Mouse (Mus musculus) yolk sac, embryonic 10.5 days (tissue): ENCODE measurements around the gene Robo3.

Experiments
- DNase-seq: peaks from one replicate; pipeline ENCODE4 v3.0.0-alpha.2; 2017; ENCODE audit warnings: low spot score

The Robo3 gene

DNA sequence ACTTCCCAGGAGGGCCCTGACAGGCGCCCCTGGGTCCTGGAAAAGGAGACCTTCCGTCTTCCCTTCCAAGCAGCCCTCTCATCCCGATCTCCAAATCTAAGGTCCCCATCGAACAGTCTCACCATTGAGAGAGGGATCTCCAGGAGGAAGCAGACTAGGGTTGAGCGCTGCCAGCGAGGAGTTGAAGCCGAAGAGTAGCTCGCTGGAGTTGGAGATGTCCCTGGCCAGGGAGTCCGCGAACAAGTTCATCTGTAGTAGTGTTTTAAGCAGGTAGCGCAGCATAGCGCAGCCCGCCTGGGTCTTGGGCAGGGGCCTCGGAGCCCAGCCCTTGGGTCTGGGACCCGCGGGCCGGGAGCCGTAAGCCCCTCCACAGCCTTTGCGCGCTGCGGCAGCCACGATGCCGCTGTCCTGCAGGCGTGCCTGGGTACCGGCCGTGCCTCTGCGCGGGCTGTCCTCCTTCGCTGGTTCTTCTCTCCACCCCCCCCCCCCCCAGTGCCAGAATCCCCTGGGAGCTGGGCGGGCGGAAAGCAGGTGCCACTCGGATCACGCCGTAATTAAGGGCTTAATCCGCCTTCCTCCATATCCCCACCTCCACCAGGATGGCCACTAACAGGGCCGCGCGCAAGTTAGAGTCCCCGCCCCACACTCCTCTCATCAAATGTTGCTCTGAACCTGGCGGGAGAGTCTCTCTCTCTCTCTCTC is at the start of gene Robo3:
Robo3 (minus strand) TSS at position 527 of the 702 bp plus-strand sequence.
- DNase-seq, result no peak

DNA sequence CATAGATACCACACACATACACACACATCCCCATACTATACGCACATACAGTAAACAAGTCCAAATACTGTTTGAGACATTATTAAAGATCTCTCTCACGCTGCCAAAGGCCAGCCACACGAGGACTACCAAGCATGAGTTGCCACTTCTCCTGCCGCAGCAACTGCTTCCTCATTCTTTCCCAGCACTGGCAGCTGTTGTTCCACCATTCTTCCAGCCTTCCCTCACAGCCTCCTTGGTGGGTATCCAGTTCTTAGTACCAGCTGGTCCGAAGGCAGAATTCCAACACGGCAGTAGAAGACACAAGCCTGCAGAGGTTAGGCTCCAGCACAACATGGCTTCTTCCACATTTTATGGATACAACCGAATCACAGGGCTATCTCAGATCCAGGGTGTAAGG is 41.9 kb upstream of the Robo3 start:
- no peak for DNase-seq

DNA sequence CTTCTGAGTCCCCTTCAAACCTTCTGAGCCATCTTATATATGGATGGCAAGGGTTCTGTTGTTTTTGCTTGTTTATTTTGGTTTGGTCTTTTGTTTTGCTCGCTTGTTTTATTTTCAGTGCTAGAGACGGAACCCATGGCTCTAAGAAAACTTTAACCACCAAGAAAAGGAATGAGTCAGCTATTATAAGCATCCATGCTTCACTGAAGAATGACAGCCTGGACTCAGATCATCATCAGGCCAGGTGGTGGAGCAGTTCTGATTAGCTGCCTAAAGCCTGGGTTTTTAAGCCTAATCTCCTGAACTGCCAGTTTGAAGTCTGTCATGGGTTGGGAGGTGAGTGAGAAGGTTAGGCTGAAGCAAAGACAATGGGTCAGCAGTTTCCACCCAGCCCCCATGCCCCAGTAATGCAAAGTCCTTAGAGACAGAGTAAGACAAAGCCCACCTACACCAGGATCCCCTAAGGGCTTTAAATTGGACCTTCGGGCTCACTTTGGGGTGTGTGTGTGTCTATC is 40.6 kb upstream of the Robo3 start:
- DNase-seq, result no peak

DNA sequence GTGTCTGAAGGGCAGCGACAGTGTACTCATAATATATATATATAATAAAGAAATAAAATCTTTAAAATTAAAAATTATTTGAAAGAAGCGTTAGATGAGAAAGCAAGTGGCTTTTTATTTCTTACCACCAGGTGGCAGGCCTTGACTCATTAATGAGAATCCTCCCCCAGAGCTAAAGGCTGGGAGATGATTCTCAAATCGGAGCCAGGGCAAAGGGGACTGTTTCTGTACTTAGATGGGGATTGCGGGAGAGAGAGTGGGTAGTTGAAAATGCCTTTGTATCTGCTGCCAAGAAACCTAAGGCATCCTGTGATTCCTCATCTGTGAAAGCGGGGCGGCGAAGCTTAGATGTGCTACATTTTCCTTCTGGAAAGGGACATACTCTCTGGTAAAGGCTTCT is 29.7 kb upstream of the Robo3 start:
- no peak for DNase-seq

DNA sequence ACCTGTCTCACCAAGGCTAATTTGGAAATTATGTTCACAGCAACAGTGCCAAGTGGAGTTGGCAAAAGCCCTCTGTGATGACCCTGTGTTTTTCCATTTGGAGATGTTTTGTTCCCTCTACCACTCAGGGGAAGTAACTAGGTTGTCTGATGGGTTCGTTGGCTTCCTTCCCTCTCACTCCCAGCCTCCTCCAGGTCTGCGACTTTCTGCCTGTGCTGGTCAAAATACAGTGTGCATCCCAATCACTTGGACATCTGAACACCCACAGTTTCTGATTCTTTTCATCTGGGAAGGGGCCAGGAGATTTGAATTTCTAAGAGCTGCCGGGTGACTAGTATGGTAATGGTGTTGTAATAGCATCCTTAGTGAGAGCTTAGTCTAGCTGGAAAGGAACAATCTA is 28.5 kb upstream of the Robo3 start:
- no peak for DNase-seq

DNA sequence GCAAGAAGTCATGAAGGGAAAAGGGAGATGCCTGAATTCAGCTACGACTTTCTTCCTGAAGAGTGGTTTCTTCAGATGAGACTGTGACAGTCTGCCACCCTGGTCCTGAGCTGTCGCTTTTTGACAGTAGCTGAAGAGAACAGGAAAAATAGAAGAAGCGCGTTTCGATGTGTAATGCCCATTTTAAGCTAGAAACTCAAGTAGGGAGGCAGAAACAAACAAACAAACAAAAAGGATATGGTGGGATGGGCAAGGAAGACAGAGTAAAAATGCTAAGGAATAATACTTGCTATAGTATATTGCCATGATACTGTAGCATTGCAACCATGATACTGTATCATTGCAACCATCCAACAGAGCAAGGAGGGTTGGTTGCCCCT is 27.9 kb upstream of the Robo3 start:
- no peak for DNase-seq

DNA sequence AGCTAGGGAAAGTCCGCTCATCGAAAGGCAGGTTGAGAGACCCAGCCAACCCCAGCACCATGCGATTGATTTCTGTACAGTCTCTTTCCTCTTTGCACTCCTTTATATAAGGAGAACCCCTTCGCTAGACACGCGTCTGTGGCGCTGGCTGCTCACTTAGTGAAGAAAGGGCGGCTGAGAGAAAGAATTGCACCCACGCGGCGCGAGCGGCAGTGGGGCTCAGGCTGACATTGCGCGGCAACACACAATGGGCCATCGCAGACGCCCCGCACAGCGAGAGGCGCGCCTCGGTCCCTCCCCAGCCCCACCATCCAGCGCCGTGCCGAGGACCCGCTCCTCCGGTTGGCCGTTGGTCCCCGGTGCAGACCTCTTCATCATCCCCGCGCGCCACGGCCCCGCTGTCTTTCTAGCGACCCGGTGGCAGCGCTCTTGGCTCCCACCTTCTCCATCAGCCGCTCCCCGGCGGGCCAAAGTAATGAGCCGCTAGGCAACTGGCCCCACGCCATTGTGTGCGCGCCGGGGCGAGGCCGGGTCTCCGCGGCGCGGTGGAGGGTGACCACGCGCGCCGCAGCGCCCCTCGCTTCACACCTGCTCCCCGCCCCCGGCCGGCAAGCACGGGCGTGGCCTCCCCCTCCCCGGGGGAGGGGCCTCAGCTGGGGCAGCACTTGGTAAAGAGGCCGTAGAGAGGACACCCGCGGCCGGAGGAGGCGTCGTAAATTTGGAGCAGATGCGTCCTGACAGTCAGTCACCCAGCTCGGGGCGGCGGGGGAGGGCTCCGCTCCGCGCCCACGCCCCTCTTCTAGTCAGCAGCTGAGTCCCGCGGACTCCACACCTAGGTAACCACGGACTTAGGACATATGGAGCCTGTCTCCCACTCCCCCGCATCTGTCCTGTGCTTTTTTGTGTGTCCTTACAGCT is 27.3 kb upstream of the Robo3 start:
- no peak for DNase-seq

DNA sequence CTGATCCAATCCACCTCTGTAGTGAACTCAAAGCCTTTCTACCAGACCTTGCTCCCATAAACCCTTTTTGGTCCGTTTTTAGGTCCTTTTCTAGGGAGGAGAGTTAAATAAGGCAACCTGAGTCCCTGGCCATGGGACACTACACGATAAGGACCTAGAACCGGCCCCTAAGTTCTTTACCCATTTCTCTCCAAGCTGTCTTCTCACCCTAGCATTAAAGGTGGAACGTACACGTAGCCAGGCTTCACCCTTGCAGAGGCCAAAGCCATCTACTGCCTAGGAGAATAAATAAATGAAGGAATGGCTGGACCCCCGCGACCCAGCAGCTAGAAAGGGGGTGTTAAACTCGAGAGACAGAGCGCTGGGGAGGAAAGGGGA is 26.6 kb upstream of the Robo3 start:
- no peak for DNase-seq

DNA sequence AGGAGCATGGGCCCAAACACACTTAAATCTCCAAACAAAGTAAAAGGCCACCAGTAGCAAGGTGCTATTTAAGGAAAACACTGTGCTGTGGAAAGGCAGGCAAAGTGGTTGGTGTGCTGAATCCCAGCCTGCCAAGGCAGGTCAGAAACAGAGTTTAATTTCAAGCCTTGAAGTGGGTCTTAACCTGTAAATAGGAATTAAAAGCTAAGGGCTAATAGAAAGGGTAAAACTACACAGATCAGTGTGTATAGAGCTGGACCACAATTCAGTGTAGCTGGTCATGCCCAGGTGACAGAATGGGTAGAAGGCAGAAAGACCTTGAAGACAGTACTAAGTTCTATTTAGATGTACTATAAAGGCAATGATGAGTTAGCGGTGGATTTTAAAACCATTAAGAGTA is 24.1 kb upstream of the Robo3 start:
- no peak for DNase-seq

DNA sequence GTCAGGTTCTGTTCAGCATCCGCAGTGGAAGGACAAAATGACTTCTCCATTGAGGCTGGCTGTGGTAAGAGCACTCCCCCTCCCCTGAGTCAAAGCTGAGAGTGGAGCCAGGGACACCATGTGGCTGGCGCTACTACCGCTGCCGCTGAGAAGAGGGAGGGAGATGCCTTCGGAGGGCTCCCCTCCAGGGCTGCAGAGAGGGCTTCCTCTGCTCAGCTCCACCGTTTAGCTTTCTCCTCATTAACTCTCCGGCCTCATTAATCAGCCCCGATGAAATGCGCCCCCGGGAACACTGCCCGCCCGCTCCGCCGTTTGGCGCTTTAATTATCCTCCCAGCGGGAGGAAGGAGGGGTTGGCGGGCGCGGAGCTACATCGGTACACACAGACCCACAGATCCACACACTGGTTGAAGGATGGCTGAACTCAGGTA is 23.4 kb upstream of the Robo3 start:
- DNase-seq, result no peak

DNA sequence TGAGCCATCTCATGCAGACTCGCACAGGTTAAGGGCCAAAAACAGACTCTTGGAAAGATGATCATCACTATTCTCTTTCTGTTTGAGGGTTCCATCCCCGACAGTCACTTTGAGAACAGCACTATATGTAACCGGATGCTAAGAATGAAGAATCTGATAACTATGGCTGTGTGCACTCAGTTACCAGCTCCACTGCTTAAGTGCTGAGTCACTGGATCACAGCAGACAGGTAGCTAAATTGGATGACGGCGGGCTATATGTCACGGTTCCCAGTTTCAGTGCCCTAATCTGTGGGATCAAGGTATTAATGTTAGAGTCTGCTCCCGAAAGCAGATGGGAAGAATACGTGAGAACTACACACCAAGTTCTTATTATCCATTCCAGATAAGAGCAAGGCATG is 22.8 kb upstream of the Robo3 start:
- no peak for DNase-seq

DNA sequence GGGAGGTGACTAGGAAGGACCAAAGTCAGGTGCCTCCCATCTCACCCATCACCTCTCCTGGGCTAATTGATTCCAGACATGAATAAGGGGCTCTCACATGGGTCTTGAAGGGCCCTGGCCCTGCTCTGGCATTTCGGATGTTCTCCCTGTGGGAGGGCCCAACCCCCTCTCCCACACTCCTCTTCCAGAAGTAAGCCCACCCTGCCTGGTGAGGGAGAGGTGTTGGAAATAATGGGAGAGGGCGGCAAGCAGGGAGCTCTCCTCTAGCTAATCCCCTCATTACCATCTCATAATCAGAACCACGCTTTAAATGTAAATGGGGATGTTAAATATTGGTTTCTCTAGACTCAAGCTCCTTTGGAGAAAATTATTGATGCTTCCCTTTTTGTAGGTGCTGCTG is 21.9 kb upstream of the Robo3 start:
- no peak for DNase-seq

DNA sequence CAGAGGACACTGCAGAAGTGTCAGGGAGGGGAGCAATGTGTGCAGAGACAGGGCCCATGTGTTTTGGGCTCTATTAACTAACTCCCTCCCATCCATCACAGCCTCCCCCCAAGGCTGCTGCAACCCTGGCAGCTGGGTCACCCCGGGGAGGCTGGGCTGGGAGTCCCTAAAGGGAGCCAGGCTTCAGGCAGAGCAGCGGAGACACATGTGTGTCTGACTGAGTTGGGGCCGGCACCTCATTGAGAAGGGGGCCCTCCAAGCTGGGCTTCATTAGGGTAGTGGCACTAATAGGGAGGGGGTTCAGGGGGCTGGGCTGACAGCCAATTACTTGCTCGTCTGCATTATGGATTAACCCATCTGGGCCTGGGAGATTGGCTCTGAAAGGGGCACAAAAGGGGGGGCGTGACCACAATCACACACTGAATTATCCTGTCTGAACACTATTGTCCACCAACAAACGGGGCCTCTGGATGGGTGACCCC is 21.0 kb upstream of the Robo3 start:
- DNase-seq, result no peak

DNA sequence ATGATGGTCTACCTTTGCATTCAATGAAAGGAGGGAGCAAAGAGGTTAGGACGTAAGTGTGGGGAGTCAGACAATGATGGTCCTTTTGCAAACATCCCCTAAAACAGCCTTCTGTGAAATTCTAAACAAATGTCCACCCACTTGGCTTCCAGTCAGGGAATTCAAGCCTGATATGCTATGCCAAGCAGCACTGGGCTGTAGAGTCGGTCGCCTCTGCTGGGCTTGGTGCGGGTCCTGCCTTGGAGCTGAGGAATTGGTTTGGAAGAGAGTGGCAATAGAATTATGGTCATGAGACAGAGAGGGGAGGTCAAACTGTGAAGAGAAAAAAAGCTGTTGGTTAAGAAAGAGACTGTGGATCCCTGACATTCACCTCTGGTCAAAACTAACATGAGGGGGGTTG is 20.3 kb upstream of the Robo3 start:
- no peak for DNase-seq

DNA sequence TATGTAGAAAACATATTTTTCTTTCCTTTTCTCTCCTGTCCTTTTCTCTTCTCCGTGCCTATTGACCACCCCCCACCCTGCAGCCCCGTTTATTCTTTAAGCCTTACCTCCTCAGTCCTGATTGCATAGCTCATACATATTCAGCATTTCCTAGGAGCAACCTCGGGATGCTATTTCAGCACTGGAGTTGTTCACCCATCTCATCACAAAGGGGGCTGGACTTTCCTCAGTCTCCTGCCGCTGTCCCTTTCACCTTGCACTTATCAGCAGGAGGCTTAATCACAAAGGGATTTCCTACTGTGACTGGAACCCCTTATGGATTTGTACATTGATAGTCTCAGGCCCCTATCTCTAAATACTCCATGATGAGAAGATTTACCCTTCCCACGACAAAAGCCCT is 19.4 kb upstream of the Robo3 start:
- DNase-seq, result no peak

DNA sequence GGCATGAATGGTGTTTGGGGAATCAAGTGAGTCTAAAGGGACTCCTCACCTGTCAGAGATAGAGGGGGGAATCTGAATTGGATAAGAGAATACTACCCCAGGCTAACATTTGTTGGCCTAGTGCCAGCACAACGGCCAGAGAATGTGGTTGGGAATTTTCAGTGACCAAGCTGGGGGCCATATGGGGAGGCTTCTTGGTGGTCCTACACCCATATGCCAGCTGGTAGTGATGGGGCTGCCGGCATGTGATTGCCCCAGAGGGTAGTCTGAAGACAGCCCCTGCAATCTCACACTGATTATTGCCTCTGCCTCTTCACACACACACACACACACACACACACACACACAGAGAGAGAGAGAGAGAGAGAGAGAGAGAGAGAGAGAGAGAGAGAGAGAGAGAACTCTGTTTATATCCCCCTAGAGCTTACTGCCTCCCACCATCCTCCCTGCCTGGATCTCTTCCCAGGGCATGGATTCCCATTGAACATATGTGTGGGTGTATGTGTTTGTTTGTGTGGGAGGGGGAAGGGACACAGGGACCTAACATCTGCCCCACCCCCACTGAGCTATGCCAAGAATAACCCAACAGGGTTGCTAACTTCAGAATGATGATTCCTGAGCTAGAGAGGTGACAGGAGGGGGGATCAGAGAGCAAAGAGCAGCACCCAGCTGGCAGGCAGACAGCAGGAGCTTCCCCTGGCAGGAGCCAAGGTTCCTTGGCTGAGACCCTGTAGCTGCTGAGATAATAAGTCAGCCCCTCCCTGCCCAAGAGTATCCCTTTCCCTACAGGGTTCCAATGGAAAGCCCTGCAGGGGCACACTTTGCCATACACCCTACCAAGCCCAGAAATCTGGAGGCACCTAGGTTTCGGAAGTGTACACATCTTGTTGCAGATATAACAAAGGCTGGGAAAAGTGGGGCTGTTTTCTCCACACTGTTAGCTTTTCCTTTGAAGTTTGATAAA is 5.0 kb upstream of the Robo3 start:
- no peak for DNase-seq

DNA sequence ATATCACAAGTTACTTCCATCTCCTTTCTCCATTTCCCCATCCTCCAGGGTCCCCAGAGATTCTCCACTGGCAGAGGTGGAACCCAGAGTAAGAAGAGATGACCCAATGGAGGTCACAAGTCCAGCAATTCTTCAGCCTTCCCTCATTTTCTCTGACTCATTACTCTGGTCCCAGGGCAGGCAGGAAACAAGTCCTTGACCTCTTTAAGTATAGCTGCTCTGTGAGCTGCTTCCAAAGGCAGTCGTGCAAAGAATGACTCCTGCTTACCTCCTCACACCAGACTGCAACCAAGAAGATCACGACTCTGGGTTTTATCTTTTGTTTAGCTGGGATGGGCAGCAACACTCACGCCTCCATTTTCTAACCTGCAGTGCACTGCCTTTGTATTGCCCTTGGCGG is 2.6 kb upstream of the Robo3 start:
- DNase-seq, result no peak

DNA sequence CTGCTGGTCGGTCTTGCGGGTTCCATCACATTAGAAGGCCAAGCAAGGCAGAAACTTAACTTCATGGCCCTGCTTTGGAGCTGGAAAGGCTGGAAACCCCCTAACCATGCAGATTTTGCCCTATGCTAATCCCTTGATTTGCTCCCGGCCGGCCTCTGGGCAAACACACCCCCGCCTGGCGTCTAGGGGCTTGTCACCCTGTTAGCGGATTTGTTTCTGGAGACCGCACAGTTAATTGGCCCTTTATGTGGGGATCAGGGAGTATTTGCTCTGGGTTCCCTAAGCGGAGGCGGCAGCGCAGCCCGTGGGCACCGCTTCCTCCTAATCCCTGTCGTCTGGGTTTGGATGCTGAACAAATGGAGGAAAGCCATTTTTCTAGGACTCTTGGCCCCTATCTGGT is 1.9 kb upstream of the Robo3 start:
- no peak for DNase-seq

DNA sequence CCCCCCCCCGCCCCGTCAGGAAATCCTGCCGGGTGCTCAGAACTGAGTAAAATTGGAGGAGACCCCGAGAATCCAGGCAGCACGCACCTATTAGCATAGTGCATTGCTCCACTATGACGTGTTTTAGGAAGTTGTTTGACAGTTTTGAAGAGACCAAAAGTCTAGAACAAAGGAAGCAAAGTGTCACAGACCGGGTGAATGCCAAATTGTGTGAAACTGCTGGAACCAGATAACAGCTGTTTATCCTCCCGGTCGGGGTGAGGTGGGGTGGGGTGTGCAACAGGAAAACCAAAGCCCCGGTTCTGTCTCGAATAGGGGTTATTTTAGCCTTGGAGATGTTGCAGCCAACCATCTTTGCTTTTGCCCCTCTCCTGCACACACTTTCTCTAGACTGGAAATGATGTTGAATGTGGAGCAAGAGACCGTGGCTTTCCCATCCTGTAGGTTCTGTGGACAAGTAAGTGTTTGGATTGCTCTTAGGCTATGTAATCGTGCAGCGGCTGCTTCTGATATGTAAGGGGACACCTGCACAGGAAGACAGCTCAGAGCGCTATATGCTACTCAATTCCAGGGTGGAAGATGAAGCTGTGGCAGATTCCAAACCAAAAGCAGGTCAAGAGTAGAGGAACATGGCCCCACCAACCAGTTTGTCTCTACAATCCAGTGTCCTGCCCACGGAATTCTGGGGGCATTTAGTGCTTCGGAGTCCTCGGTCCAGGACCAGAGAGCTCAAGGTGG is 946 bp upstream of the Robo3 start:
- DNase-seq, result no peak

DNA sequence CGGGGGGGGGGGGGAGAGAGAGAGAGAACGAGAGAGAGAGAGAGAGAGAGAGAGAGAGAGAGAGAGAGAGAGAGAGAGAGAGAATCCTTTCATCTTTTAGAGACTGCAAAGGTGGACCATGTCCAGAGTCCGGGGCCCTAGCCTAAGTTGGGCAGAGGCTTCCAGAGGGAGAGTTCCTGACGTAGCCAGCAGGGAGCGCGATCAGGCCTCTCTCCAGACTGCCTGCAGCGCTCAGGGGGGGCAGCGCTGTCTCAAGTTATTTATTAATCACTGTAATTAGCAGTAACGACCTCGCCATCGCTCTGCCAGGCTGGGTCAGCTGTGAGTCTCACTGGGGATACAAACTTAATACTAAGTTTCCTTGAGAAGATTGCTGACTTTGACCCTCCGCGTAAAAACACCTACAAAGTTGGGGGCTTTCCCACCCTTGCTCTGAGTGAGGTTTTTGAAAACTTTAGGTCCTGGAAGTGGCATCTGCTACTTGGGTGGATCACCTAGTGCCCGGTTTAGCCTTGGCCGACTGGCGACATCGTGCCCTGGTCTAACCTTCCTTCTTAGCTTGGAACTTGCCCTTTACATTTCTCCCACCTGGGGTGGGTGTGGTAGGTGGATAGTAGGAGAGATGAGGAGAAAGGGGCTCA is 900 bp downstream of the Robo3 start:
- DNase-seq, result no peak

DNA sequence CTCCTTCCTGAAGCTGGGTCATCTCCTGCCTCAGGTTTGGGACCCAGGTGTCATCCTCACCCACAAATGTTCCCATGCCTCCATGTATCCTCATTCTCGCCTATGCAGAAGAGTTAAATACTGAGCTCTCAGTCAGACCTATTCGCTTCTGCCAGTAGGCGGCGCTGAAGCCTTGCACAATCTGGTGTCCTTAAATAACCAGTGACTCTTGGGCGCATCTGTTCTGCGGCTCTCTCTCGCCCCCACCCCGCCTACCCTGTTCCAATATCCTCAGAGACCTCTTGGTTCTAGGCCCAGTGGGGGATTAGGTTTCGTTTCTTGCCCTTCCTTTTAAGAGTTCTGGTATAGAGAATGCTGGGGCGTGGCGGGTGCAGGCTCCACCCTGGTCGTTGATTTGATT is 2.5 kb downstream of the Robo3 start:
- DNase-seq, result peak; percentile 55
